Mouse (Mus musculus) bone marrow, adult 2 months (tissue): Measurements from ENCODE around the gene Fam83g. TPM values are rescaled to one million over a fixed set of nuclear protein-coding genes. Genes with fewer than 3 reads are reported as not detected.

Source experiments
- H3K27ac ChIP-seq: fragments of 200-500 bp; 2 replicates; pipeline ENCODE4 v1.5.1; 2012; ENCODE audit warnings: low read depth, mild to moderate bottlenecking, control low read depth, inconsistent platforms, low read length; ENCODE audit not compliant: control insufficient read depth, poor library complexity, insufficient read depth
- H3K4me1 ChIP-seq: fragments of 200-500 bp; 2 replicates; pipeline ENCODE4 v1.6.1; 2011; ENCODE audit warnings: low read length; ENCODE audit not compliant: control insufficient read depth, insufficient read depth
- H3K4me3 ChIP-seq: fragments of 200-500 bp; replicated peaks from 2 replicates; pipeline ENCODE3; 2011; ENCODE audit warnings: mild to moderate bottlenecking, low read depth, low read length, control low read depth; ENCODE audit not compliant: control insufficient read depth
- CTCF ChIP-seq: fragments of 200-500 bp; IDR thresholded peaks from 2 replicates; pipeline ENCODE4 v1.5.1; 2011; ENCODE audit warnings: low read length, control low read depth; ENCODE audit not compliant: control insufficient read depth, insufficient read depth
- POLR2A ChIP-seq: fragments of 200-500 bp; IDR thresholded peaks from 2 replicates; pipeline ENCODE4 v1.6.1; 2011; ENCODE audit warnings: low read depth, mild to moderate bottlenecking, control low read depth, low read length, borderline replicate concordance; ENCODE audit not compliant: control insufficient read depth
- WGBS: fragments of 180-500 bp; shearing (Covaris S2); methylation state at CpG from one replicate; pipeline ENCODE4 v1.1.7; 2018; 5-methylcytosine and 5-hydroxymethylcytosine counted together
- polyA plus RNA-seq: library from polyadenylated mRNA; stranded (reverse); fragments of >200 nt; gene quantifications from 2 replicates; pipeline ENCODE4 v1.2.4, GENCODE M21; 2011; ENCODE audit warnings: low replicate concordance; ENCODE audit not compliant: missing spikeins, insufficient read depth, insufficient read length

Fam83g gene
- polyA plus RNA-seq, 1 experiment: not detected

- WGBS: 68% methylated on average over 3 of the region's 3 CpGs
- TF ChIP-seq POLR2A (no peak), CTCF (no peak)
- H3K27ac ChIP-seq: no peak overlapping the region
- no peak overlapping the region for H3K4me3 ChIP-seq
- H3K4me1 ChIP-seq: no peaks in the 10 kb centered on the region
Observed at GRCm38 (mm10) chr11:61747161-61747560, 63.3 kb downstream of the Fam83g start.

GRCm38 (mm10) chr11:61751612-61752011 is 67.7 kb downstream of the Fam83g start:
- peaks cover under 1% of the 10 kb centered on the region; the same call in 1 of the 2 replicates for H3K4me1 ChIP-seq
- no peak overlapping the region for H3K4me3 ChIP-seq
- TF ChIP-seq CTCF (peak; percentile 48), POLR2A (no peak)
- WGBS: 69% methylated on average over 5 of the region's 5 CpGs
- H3K27ac ChIP-seq: no peak overlapping the region

- TF ChIP-seq CTCF (no peak), POLR2A (no peak)
- 70% methylated on average over 2 of the region's 2 CpGs for WGBS
- H3K27ac ChIP-seq: no peak overlapping the region; the same call in 1 of the 2 replicates
- H3K4me1 ChIP-seq: peaks cover 2% of the 10 kb centered on the region; the same call in 1 of the 2 replicates
- H3K4me3 ChIP-seq: no peak overlapping the region
Observed at GRCm38 (mm10) chr11:61757151-61757550, 73.3 kb downstream of the Fam83g start.

Other genes with a start within 250 kb of the Fam83g start
- 0.65 TPM in 1 of 2 replicates, not detected in the other for gene Rnf112, start 230.0 kb upstream of the Fam83g start, polyA plus RNA-seq
- gene Mfap4, start 198.7 kb upstream of the Fam83g start, polyA plus RNA-seq: 0.74 and 9.4 TPM in 2 replicates
- 8.4 and 16.3 TPM in 2 replicates for gene Mapk7, start 189.7 kb upstream of the Fam83g start, polyA plus RNA-seq
- 1.1 TPM in 1 of 2 replicates, not detected in the other for gene B9d1, start 178.9 kb upstream of the Fam83g start, polyA plus RNA-seq
- 1.5 and 11.3 TPM in 2 replicates for gene Epn2, start 104.4 kb upstream of the Fam83g start, polyA plus RNA-seq
- 8.2 and 11.8 TPM in 2 replicates for gene Grap, start 30.8 kb upstream of the Fam83g start, polyA plus RNA-seq
- not detected in 2 replicates for gene Slc5a10, start 36.7 kb downstream of the Fam83g start, polyA plus RNA-seq
- 5.0 and 15.5 TPM in 2 replicates for gene Prpsap2, start 78.0 kb downstream of the Fam83g start, polyA plus RNA-seq
- 4.6 and 7.2 TPM in 2 replicates for gene Ulk2, start 171.0 kb downstream of the Fam83g start, polyA plus RNA-seq
- gene Akap10, start 246.2 kb downstream of the Fam83g start, polyA plus RNA-seq: 7.2 and 25.6 TPM in 2 replicates